Mouse (Mus musculus) lung, postnatal 10 days (tissue): ENCODE data around the gene Mctp2.
"Not testable (repeated sequence)": the region's sequence is repeated elsewhere in the genome, so short reads cannot be mapped to it uniquely, and the experiment has no call there.

Experiments used
- DNase-seq: peaks from one replicate; pipeline ENCODE4 v3.0.0; 2021

The Mctp2 gene

DNA sequence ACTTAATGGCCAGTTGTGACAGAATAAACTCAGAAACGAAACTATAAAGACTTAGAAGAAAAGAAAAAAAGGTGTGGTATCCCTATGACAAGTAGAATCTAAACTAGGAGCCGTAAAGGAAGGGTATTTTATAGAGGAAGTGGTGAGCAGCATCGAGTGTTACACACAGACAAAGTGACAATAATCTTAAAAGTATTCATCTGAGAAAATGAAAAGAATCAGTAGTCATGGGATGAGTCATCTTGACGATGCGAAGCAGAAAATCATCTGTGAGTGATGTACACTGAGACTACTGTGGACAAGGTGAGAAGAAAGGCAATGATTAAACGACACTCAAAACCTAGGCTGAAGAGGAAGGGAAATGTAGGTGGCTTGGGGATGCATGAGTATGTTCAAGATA, 36.4 kb downstream of the Mctp2 start:
- DNase-seq: no peak

DNA sequence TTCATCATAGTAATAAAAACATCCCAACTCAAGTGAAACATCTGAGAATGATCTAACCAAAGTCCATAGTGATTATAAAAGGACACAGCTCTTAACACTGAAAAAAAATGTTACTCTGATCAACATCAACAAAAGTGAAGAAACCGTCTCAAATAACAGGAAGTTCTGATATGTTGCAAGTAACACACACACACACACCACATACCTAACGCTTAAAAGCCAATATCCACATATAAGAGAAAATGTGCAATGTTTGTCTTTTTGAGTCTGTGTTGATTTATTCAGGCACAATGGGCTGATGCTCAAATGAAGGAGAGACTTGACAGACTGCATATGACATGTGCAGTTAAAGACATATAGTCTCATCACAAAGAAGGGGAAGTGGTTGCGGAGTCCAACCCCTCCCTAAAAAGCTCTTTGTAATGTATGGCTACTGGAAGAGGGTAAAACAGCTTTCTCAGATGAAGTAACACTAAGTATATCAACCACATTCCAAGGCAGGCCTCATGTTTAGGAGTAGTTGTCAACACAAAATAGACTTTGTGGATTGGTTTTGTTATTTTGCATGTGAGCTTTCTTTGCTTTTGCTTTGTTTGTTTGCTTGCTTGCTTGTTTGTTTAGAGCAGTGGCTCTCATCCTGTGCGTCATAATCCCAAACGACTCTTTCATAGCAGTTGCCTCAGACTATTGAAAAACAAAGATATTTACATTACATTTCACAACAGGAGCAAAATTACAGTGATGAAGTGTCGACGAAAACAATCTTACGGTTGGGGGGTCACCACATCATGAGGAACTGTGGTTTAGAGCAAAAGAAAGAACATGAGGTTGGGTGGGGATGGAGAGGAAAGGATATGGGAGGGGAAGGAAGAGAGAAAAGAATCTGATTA, 45.4 kb downstream of the Mctp2 start:
- no peak for DNase-seq

DNA sequence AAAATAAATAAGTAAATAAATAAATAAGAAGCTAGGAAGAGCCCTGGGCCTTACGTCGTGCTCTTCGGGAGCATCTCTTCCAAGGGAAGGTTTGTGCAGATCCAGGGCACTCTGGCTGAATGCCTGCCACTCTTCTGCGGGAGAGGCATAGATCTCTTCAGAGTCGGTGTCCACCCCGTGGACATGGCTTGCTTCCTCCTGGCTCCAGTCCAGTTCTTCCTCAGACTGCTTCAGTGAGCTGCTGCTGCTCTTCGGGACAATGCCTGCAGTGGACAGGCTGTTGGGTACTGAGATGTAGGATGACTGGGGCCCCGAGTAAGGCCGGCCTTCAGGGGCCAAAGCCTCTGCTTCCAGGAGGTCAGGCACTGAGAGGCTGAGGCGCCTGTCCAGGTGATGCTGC, 47.4 kb downstream of the Mctp2 start:
- no peak for DNase-seq

DNA sequence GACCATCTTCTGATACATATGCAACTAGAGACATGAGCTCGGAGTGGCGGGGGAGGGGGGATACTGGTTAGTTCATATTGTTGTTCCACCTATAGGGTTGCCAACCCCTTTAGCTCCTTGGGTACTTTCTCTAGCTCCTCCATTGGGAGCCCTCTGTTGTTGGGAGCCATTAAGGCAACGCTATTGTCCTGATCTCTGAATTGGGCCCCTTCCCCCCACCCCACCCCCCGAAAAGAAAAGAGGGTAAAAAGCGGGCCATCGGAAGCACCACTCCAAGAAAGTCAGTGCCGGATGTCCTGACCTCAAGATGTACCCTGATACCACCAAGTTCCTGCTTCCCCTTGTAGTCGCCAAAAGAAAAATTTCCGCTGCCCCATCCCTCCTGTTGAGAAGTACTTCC, 56.1 kb downstream of the Mctp2 start:
- DNase-seq: not testable (repeated sequence)

DNA sequence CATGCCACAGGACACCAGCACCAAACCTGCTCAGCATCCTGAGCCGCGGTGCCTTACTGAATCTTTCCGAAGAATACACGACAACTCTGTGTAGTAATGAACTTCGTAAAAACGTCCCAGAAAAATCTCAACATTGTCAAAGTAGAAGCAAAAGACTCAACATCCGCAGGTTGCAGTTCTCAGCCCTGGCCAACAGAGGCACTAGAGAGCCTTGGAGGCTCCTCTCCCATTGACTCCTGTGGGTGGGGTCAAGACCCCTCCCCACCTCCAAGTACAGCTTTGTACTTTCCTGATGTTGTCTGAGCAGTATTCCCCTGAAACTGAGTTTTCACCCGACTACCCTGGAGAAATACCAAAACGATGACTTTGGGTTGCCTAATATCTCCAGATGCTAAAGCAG, 65.1 kb downstream of the Mctp2 start:
- no peak for DNase-seq

GRCm38 (mm10) chr7:72239782-72240493, 66.5 kb downstream of the Mctp2 start:
- DNase-seq: peak; percentile 57

GRCm38 (mm10) chr7:72238575-72238974, 67.8 kb downstream of the Mctp2 start:
- DNase-seq: peak; percentile 78

DNA sequence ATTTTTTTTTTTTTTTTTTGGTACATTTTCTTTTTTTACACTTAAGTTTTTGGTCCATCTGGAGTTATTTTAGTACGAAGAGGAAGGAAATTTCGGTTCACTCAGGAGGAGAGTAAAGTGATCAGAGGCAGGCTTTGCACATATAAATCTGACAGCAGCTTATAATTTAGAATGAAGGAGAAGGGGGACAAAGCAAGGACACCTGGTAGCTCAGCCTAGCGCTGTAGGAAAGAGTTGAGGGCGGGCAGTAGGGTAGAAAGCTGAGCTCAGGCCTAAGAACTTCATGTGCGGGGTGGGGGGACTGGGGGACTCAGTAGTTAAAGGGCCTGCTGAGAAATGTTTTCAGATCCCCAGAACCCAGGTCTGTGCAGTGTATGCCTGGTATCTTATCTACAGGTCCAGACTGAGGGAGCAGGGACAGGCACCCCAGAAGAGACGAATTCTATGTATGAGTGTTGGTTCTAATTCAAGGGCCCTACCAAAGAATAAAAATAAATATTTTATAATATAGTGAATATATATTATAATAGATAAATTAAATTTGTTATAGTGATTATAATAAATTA, 71.9 kb downstream of the Mctp2 start:
- no peak for DNase-seq

DNA sequence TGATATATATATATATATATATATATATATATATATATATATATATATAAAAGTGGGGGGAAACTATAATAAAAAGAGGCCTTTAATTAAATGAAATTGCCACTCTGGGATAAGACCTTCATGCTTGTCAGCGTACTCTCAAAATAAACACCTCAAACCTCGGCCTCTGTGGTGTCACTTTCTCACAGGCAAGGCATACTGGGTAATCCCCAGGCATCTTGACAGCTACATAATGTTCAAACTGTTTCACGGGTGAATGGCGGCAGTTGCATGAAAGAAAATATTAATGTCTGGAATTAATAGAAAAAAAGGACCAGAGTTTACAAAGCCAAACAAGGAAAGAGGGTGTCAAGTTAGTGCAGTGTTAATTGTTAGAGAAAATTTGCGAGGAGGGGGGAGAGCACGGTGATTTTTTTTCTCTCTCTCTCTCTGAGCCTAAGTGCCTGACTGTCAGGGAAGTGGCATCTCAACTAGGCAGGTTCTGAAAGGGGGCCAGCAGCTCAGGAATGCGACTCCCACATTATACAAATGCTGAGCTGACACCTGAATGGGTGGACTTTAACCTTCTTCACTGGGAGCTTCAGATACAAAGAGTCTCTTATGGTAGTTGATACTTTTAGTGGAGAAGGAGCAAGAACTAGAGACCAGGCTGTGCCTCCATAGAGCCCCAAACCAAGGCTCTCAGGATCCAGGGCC, 75.1 kb downstream of the Mctp2 start:
- no peak for DNase-seq

GRCm38 (mm10) chr7:72229925-72230324, 76.5 kb downstream of the Mctp2 start:
- no peak for DNase-seq

- no peak for DNase-seq
These were observed 82.8 kb downstream of the Mctp2 start for GRCm38 (mm10) chr7:72223558-72223957.

- no peak for DNase-seq
These were observed 83.9 kb downstream of the Mctp2 start for GRCm38 (mm10) chr7:72222532-72222931.

GRCm38 (mm10) chr7:72218048-72218447, 88.4 kb downstream of the Mctp2 start:
- no peak for DNase-seq

- DNase-seq: peak; percentile 21
These were observed 90.7 kb downstream of the Mctp2 start for GRCm38 (mm10) chr7:72215563-72216215.

DNA sequence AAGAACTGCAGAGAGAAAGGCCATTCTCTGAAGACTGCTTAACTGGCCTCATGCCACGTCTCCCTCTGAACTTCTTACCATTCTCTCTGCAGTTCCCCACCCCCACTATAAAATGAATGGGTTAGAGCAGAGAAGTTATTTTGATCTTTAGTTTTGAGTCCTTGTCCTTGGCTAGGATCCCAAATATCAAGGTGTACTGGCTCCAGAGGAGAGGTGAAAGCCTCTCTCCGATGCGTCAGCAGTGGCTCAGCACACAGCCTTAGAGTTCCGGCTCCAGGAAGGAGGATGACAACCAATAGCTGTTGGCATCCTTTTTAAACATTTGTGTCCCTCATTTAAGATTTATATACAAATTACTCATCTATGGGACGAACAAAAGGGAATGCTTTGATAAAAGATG, 96.2 kb downstream of the Mctp2 start:
- no peak for DNase-seq

DNA sequence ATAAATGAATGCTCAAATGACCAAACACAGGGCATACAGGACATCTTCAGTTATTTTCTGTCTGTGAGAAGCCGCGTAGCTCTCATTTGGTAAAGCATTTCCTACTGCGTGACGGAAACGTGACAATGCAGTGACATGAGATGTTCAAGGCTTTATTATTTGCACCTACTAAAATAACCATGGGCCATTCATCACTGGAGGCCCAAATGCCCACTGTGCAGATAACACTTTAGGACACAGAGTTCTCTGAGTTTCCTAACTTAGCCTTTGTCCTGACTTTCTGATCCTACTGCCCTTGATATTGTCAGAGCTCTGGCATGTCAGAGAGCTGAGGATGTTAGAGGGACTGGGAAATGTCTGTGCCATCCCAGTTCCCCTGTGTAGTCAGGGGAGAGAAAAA, 97.1 kb downstream of the Mctp2 start:
- no peak for DNase-seq

DNA sequence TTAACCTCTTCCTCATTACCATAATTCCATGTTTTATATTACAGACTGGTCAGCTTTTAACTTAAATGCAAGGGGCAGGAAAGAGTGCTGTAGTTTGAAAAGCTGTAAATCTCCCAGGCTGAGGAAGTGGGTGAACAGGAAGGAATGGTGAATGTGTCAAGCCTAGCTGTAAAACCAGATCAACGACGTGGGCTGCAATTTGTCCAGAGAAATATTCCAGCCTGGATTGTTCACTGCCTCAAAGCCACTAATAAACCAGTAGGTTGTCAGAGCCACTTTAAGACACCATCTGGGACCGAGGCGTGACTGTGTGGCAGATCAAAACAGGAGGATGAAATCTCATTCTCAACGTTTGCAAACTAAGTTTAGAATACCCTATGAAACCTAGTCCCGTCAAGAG, 99.6 kb downstream of the Mctp2 start:
- DNase-seq: no peak

DNA sequence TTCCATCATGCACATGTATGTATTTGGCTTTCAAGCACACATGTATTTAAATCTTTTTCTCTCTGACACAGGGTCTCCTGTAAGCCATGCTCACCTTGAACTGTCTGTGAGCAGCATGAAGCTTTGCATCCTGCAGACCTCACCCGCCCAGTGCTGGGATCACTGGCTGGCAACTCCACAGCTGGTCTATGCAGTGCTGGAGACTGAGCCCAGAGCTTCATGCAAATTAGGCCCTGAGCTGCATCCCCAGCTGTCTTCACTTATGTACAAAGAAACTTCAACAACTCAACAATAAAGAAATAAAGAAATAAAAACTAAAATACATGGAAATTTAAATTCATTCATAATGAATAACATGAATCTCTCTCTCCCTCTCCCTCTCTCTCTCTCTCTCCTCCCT, 110.7 kb downstream of the Mctp2 start:
- no peak for DNase-seq

DNA sequence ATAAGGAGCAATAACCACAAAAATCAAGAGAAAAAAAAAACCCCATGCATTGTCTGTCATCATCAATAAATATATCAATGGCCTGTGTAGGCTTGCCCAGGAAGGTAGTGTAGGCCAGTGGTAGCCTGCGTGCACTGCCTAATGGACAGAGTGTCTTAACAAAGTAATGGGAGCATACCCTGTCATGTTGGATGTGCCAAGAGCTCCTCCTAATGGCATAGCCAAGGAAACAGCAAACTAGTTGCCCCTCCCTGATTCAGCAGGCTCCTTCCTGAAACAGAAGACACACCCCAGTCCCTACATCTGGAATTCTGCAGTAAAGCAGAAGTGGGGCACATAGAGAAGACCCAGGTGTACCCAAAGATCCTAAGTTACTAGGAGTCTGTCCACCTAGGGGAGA, 113.1 kb downstream of the Mctp2 start:
- DNase-seq: peak; percentile 6

- no peak for DNase-seq
These were observed 124.8 kb downstream of the Mctp2 start for GRCm38 (mm10) chr7:72181651-72182050.

GRCm38 (mm10) chr7:72169320-72169719, 137.1 kb downstream of the Mctp2 start:
- no peak for DNase-seq
